ENCODE assay signal across 8 mouse cellular contexts in genomic region chr8:121591178-121592066, GRCm38 (mm10). TPM values are rescaled to one million over a fixed set of nuclear protein-coding genes. Genes with fewer than 3 reads are reported as not detected.
A peak's percentile ranks its signal among the peaks of the same experiment; 100 is the strongest.
DNase-seq lines count a peak whose midpoint lies in the region; ATAC-seq and TF ChIP-seq lines count a peak whose summit lies in the region.

No protein-coding gene starts in this region.

- TF ChIP-seq CTCF in left cerebral cortex, adult 2 months (IDR thresholded peaks at IDR 0.05) = peak; percentile 43

- WGBS in embryonic facial prominence, embryonic 11.5 days = 14% methylated on average over 20 of the region's 20 CpGs
- 17% methylated on average over 20 of the region's 20 CpGs for WGBS in limb, embryonic 10.5 days
- WGBS in stomach, embryonic 16.5 days = 10% methylated on average over 20 of the region's 20 CpGs

- intact Hi-C loops in left cerebral cortex, adult 2 months (cut with DNase I) = loop anchor here (10.0 kb wide), 1 partner anchor 313 kb away; the partner anchor contains the start of gene Slc7a5
- intact Hi-C loops in heart, postnatal 14 days (cut with DNase I) = no loop called here

- peaks cover 3% of the 10 kb centered on the region for H3K36me3 ChIP-seq in embryonic facial prominence, embryonic 11.5 days (replicated peaks; ENCODE audit: control insufficient read depth, insufficient read depth, low read depth, low read length)
- peaks cover 31% of the 10 kb centered on the region for H3K36me3 ChIP-seq in limb, embryonic 10.5 days
- H3K36me3 ChIP-seq in stomach, embryonic 16.5 days (ENCODE audit: control insufficient read depth, insufficient read depth, low read length) = peaks cover 15% of the 10 kb centered on the region

- H3K4me3 ChIP-seq in left cerebral cortex, adult 2 months = peak overlapping the region; percentile 99
- H3K4me3 ChIP-seq in embryonic facial prominence, embryonic 11.5 days (ENCODE audit: low read depth, low read length) = peak overlapping the region; percentile 88
- peak overlapping the region; percentile 94 for H3K4me3 ChIP-seq in limb, embryonic 10.5 days
- peak overlapping the region; percentile 80 for H3K4me3 ChIP-seq in stomach, embryonic 16.5 days (replicated peaks; ENCODE audit: low read length)

- H3K4me2 ChIP-seq in embryonic facial prominence, embryonic 11.5 days (ENCODE audit: low read depth, low read length) = peak overlapping the region; percentile 79
- peak overlapping the region; percentile 92 for H3K4me2 ChIP-seq in stomach, embryonic 16.5 days (ENCODE audit: low read depth, low read length)

- peak overlapping the region; percentile 92 for H3K27ac ChIP-seq in left cerebral cortex, adult 2 months
- H3K27ac ChIP-seq in embryonic facial prominence, embryonic 11.5 days (replicated peaks; ENCODE audit: low read depth, low read length) = no peak overlapping the region
- H3K27ac ChIP-seq in limb, embryonic 10.5 days = peak overlapping the region; percentile 88; the same call in 1 of the 2 replicates
- peak overlapping the region; percentile 60 for H3K27ac ChIP-seq in stomach, embryonic 16.5 days (ENCODE audit: low read length)

- peak overlapping the region; percentile 84 for H3K9ac ChIP-seq in embryonic facial prominence, embryonic 11.5 days (replicated peaks; ENCODE audit: low read length)
- peak overlapping the region; percentile 88 for H3K9ac ChIP-seq in stomach, embryonic 16.5 days (ENCODE audit: low read length)

- peaks cover 2% of the 10 kb centered on the region for H3K4me1 ChIP-seq in embryonic facial prominence, embryonic 11.5 days (ENCODE audit: control insufficient read depth, insufficient read depth, low read length)
- H3K4me1 ChIP-seq in limb, embryonic 10.5 days = peaks cover 29% of the 10 kb centered on the region
- peaks cover 25% of the 10 kb centered on the region for H3K4me1 ChIP-seq in stomach, embryonic 16.5 days (ENCODE audit: control insufficient read depth, insufficient read depth, low read length)

- no peaks in the 10 kb centered on the region for H3K27me3 ChIP-seq in embryonic facial prominence, embryonic 11.5 days (ENCODE audit: control insufficient read depth, insufficient read depth, low read length)
- no peaks in the 10 kb centered on the region for H3K27me3 ChIP-seq in limb, embryonic 10.5 days (ENCODE audit: low read depth, poor library complexity, severe bottlenecking)
- H3K27me3 ChIP-seq in stomach, embryonic 16.5 days (ENCODE audit: control insufficient read depth, insufficient read depth, low read length) = no peaks in the 10 kb centered on the region

- ATAC-seq in embryonic facial prominence, embryonic 11.5 days (replicated peaks; ENCODE audit: insufficient number of reproducible peaks, low FRiP score, low TSS enrichment, low read depth) = peak; percentile 21; the same call in 1 of the 2 replicates
- no peak for ATAC-seq in stomach, embryonic 16.5 days (ENCODE audit: insufficient read depth, low FRiP score)

- H3K9me3 ChIP-seq in embryonic facial prominence, embryonic 11.5 days (replicated peaks; ENCODE audit: control insufficient read depth, low read length) = no peaks in the 10 kb centered on the region
- H3K9me3 ChIP-seq in limb, embryonic 10.5 days (replicated peaks) = no peaks in the 10 kb centered on the region
- no peaks in the 10 kb centered on the region for H3K9me3 ChIP-seq in stomach, embryonic 16.5 days (replicated peaks; ENCODE audit: control insufficient read depth, low read length)

- DNase-seq in left cerebral cortex, adult 2 months (ENCODE audit: extremely low spot score in 1 of 2, low spot score in 2 of 2) = no peak
- no peak for DNase-seq in left cerebral cortex, adult 18-20 months (ENCODE audit: low spot score in 2 of 2)
- peak; percentile 62 for DNase-seq in embryonic facial prominence, embryonic 11.5 days (ENCODE audit: low spot score)
- peak; percentile 52 to 61 for DNase-seq in heart, postnatal 14 days
- DNase-seq in limb, embryonic 10.5 days (ENCODE audit: low spot score) = peak; percentile 53
- DNase-seq in mesoderm, embryonic 11.5 days (ENCODE audit: low read depth, low spot score) = peak; percentile 63
- no peak for DNase-seq in urinary bladder, postnatal 10 days (ENCODE audit: low spot score)

RNA-seq across cellular contexts. Expression of gene Map1lc3b, which starts 1.3 kb away (rescaled TPM):
- 100 to 1,000 TPM; 178 to 181 TPM for total RNA-seq in left cerebral cortex, adult 2 months (2021)
- 100 to 1,000 TPM; 187 to 190 TPM for total RNA-seq in left cerebral cortex, adult 18-20 months (2021)
- 225 and 236 TPM in 2 replicates for polyA plus RNA-seq in embryonic facial prominence, embryonic 11.5 days (2014; fragmentation: Nextera tagmentation; extraction: Ambion mirVana)
- total RNA-seq in heart, postnatal 14 days (2021) = 100 to 1,000 TPM; 215 to 228 TPM
- 179 and 189 TPM in 2 replicates for polyA plus RNA-seq in limb, embryonic 10.5 days (2016; fragmentation: Nextera tagmentation; extraction: Ambion mirVana)
- 179 and 207 TPM in 2 replicates for polyA plus RNA-seq in stomach, embryonic 16.5 days (2015; fragmentation: Nextera tagmentation; extraction: Ambion mirVana)

RNA-seq across cellular contexts. Expression of gene Fbxo31, which starts 12.8 kb away (rescaled TPM):
- 100 to 1,000 TPM in 1 of 2 experiments, 10 to 100 TPM in 1; 97.8 to 104 TPM for total RNA-seq in left cerebral cortex, adult 2 months (2021)
- 100 to 1,000 TPM; 104 to 105 TPM for total RNA-seq in left cerebral cortex, adult 18-20 months (2021)
- 11.1 and 12.9 TPM in 2 replicates for polyA plus RNA-seq in embryonic facial prominence, embryonic 11.5 days (2014; fragmentation: Nextera tagmentation; extraction: Ambion mirVana)
- total RNA-seq in heart, postnatal 14 days (2021) = 10 to 100 TPM; 74.4 to 93.8 TPM
- 15.3 and 17.9 TPM in 2 replicates for polyA plus RNA-seq in limb, embryonic 10.5 days (2016; fragmentation: Nextera tagmentation; extraction: Ambion mirVana)
- 11.4 and 14.0 TPM in 2 replicates for polyA plus RNA-seq in stomach, embryonic 16.5 days (2015; fragmentation: Nextera tagmentation; extraction: Ambion mirVana)

RNA-seq across cellular contexts. Expression of gene 1700018B08Rik, which starts 47.3 kb away (rescaled TPM):
- total RNA-seq in left cerebral cortex, adult 2 months (2021) = not detected
- not detected for total RNA-seq in left cerebral cortex, adult 18-20 months (2021)
- not detected in 2 replicates for polyA plus RNA-seq in embryonic facial prominence, embryonic 11.5 days (2014; fragmentation: Nextera tagmentation; extraction: Ambion mirVana)
- total RNA-seq in heart, postnatal 14 days (2021) = not detected
- polyA plus RNA-seq in limb, embryonic 10.5 days (2016; fragmentation: Nextera tagmentation; extraction: Ambion mirVana) = not detected in 2 replicates
- polyA plus RNA-seq in stomach, embryonic 16.5 days (2015; fragmentation: Nextera tagmentation; extraction: Ambion mirVana) = not detected in 2 replicates

Comparison
In these comparisons a context has a peak if more than half of its experiments do, and no peak if none do; other contexts are left out.
1. DNase-seq: peak in embryonic facial prominence, embryonic 11.5 days (single experiment), heart, postnatal 14 days (2 of 2), limb, embryonic 10.5 days (single experiment) and mesoderm, embryonic 11.5 days (single experiment); none in left cerebral cortex, adult 2 months (0 of 2), left cerebral cortex, adult 18-20 months (0 of 2) and urinary bladder, postnatal 10 days (single experiment).
2. Peak in every context shown above with its lines, with median percentiles within 50 percentile points of each other: H3K4me3 ChIP-seq.